In the genomic region with DNA sequence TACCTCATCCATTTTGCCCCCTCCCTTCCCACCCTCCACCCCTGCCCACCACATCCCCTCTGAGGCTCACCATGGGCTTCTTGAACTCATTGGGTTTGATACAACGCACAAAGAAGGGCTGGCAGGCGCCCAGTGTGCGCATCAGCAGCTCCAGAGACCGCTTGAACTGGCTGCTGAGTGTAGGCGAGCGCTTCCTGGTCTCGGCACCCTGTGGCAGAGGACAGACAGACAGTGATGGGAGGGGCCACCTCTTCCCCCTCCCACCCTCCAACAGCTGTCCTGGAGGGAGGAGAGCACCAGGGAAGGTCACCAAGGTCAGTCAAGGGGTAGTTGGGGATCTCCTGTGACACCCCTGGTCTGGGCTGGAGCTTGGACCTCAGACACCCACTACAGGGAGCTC, we compare ENCODE assay signal across 10 mouse cellular contexts. TPM values are rescaled to one million over a fixed set of nuclear protein-coding genes. Genes with fewer than 3 reads are reported as not detected.
DNase-seq lines count a peak whose midpoint lies in the region; ATAC-seq and TF ChIP-seq lines count a peak whose summit lies in the region.
"Had no signal": no experiment of that assay in that cellular context is flagged by ENCODE, and none has a peak within 500 bp of the region (broad histone marks: within the 10 kb centered on the region; RNA-seq: fewer than 3 reads in every experiment).

No protein-coding gene starts in this region.

- no peak for TF ChIP-seq CTCF in stomach, postnatal 0 days (IDR thresholded peaks at IDR 0.05; ENCODE audit: low read depth)

- no peaks in the 10 kb centered on the region for H3K36me3 ChIP-seq in lung, embryonic 15.5 days
- H3K36me3 ChIP-seq in stomach, postnatal 0 days (ENCODE audit: control insufficient read depth, insufficient read depth, low read length) = no peaks in the 10 kb centered on the region
- H3K36me3 ChIP-seq in intestine, embryonic 16.5 days (ENCODE audit: control insufficient read depth, insufficient read depth, low read length) = no peaks in the 10 kb centered on the region
- H3K36me3 ChIP-seq in midbrain, embryonic 15.5 days (replicated peaks) = no peaks in the 10 kb centered on the region
- H3K36me3 ChIP-seq: embryonic facial prominence, embryonic 15.5 days had no signal

- no peaks in the 10 kb centered on the region for H3K9me3 ChIP-seq in lung, embryonic 15.5 days
- no peaks in the 10 kb centered on the region for H3K9me3 ChIP-seq in stomach, postnatal 0 days (ENCODE audit: control insufficient read depth, low read length)
- no peaks in the 10 kb centered on the region for H3K9me3 ChIP-seq in intestine, embryonic 16.5 days (ENCODE audit: control insufficient read depth, low read length)
- H3K9me3 ChIP-seq in midbrain, embryonic 15.5 days = no peaks in the 10 kb centered on the region
- H3K9me3 ChIP-seq: embryonic facial prominence, embryonic 15.5 days had no signal

- no peak overlapping the region for H3K4me3 ChIP-seq in lung, embryonic 15.5 days
- no peak overlapping the region for H3K4me3 ChIP-seq in stomach, postnatal 0 days (ENCODE audit: low read depth, low read length)
- no peak overlapping the region for H3K4me3 ChIP-seq in intestine, embryonic 16.5 days (ENCODE audit: low read length)
- H3K4me3 ChIP-seq in midbrain, embryonic 15.5 days = no peak overlapping the region
- H3K4me3 ChIP-seq: embryonic facial prominence, embryonic 15.5 days had no signal

- 46% methylated on average over 7 of the region's 7 CpGs for WGBS in lung, embryonic 15.5 days
- 59% methylated on average over 7 of the region's 7 CpGs for WGBS in stomach, postnatal 0 days
- 72% methylated on average over 7 of the region's 7 CpGs for WGBS in intestine, embryonic 16.5 days
- WGBS in midbrain, embryonic 15.5 days = 78% methylated on average over 7 of the region's 7 CpGs

- ATAC-seq in lung, embryonic 15.5 days (ENCODE audit: borderline replicate concordance, extremely low read depth, low FRiP score, low TSS enrichment) = no peak
- no peak for ATAC-seq in stomach, postnatal 0 days (ENCODE audit: low FRiP score, low TSS enrichment)
- no peak for ATAC-seq in intestine, embryonic 16.5 days
- ATAC-seq in midbrain, embryonic 15.5 days (replicated peaks) = no peak

- no peaks in the 10 kb centered on the region for H3K27me3 ChIP-seq in lung, embryonic 15.5 days
- no peaks in the 10 kb centered on the region for H3K27me3 ChIP-seq in stomach, postnatal 0 days (ENCODE audit: control insufficient read depth, insufficient read depth, low read length)
- H3K27me3 ChIP-seq in intestine, embryonic 16.5 days (replicated peaks; ENCODE audit: control insufficient read depth, insufficient read depth, low read length) = no peaks in the 10 kb centered on the region
- H3K27me3 ChIP-seq in midbrain, embryonic 15.5 days (replicated peaks) = no peaks in the 10 kb centered on the region
- H3K27me3 ChIP-seq: embryonic facial prominence, embryonic 15.5 days had no signal

- peak overlapping the region; percentile 18; the same call in 1 of the 2 replicates for H3K4me2 ChIP-seq in lung, embryonic 15.5 days
- no peak overlapping the region for H3K4me2 ChIP-seq in stomach, postnatal 0 days (replicated peaks; ENCODE audit: low read depth)
- H3K4me2 ChIP-seq in intestine, embryonic 16.5 days (ENCODE audit: low read depth, low read length) = no peak overlapping the region
- H3K4me2 ChIP-seq in midbrain, embryonic 15.5 days = no peak overlapping the region
- H3K4me2 ChIP-seq: embryonic facial prominence, embryonic 15.5 days had no signal

- H3K27ac ChIP-seq in lung, embryonic 15.5 days = peak overlapping the region; percentile 60; the same call in 1 of the 2 replicates
- 0 out of 2 replicates have a peak overlapping the region, but pooled peaks have one; percentile 13 for H3K27ac ChIP-seq in stomach, postnatal 0 days (replicated peaks)
- no peak overlapping the region for H3K27ac ChIP-seq in intestine, embryonic 16.5 days (ENCODE audit: low read length)
- no peak overlapping the region for H3K27ac ChIP-seq in midbrain, embryonic 15.5 days
- H3K27ac ChIP-seq: embryonic facial prominence, embryonic 15.5 days had no signal

- DNase-seq in heart, adult 18-20 months = peak; percentile 28 to 56
- no peak for DNase-seq in heart, adult 8-10 months (ENCODE audit: low spot score)
- peak; percentile 31 for DNase-seq in thymus, postnatal 4 days
- no peak for DNase-seq in thymus, adult 18-20 months
- DNase-seq in stomach, postnatal 0 days (ENCODE audit: low spot score) = no peak
- DNase-seq: gastrocnemius, postnatal 10 days had no signal

- TF ChIP-seq EP300 in stomach, postnatal 0 days (optimal IDR thresholded peaks at IDR 0.05) = no peak

- H3K4me1 ChIP-seq in lung, embryonic 15.5 days = peaks cover 35% of the 10 kb centered on the region
- H3K4me1 ChIP-seq in stomach, postnatal 0 days (replicated peaks; ENCODE audit: control insufficient read depth, insufficient read depth) = no peaks in the 10 kb centered on the region
- H3K4me1 ChIP-seq in intestine, embryonic 16.5 days (ENCODE audit: control insufficient read depth, insufficient read depth, low read length) = peaks cover 9% of the 10 kb centered on the region
- peaks cover 5% of the 10 kb centered on the region for H3K4me1 ChIP-seq in midbrain, embryonic 15.5 days

- no peak overlapping the region for H3K9ac ChIP-seq in lung, embryonic 15.5 days
- no peak overlapping the region for H3K9ac ChIP-seq in stomach, postnatal 0 days (ENCODE audit: low read length)
- H3K9ac ChIP-seq in intestine, embryonic 16.5 days (ENCODE audit: low read depth, low read length) = no peak overlapping the region
- no peak overlapping the region for H3K9ac ChIP-seq in midbrain, embryonic 15.5 days
- H3K9ac ChIP-seq: embryonic facial prominence, embryonic 15.5 days had no signal

RNA-seq across cellular contexts. Expression of gene Myo7a, which starts 34.0 kb away (rescaled TPM):
- 1 to 10 TPM; 3.9 to 5.2 TPM for total RNA-seq in heart, adult 18-20 months (2021)
- total RNA-seq in heart, adult 8-10 months (2022) = 1 to 10 TPM; 3.6 to 4.7 (median 4.3) TPM
- 11.6 and 12.9 TPM in 2 replicates for polyA plus RNA-seq in lung, embryonic 15.5 days (2015; fragmentation: Nextera tagmentation; extraction: Ambion mirVana)
- 2.1 and 2.4 TPM in 2 replicates for polyA plus RNA-seq in stomach, postnatal 0 days (2015; fragmentation: Nextera tagmentation; extraction: Ambion mirVana)
- polyA plus RNA-seq in intestine, embryonic 16.5 days (2015; fragmentation: Nextera tagmentation; extraction: Ambion mirVana) = 24.0 and 35.6 TPM in 2 replicates
- polyA plus RNA-seq in midbrain, embryonic 15.5 days (2015; fragmentation: Nextera tagmentation; extraction: Ambion mirVana) = 20.6 and 23.8 TPM in 2 replicates

RNA-seq across cellular contexts. Expression of gene Omp, which starts 60.0 kb away (rescaled TPM):
- not detected for total RNA-seq in heart, adult 18-20 months (2021)
- under 1 TPM in 3 of 4 experiments, not detected in 1; 0.16 to 0.24 (median 0.20) TPM for total RNA-seq in heart, adult 8-10 months (2022)
- polyA plus RNA-seq in lung, embryonic 15.5 days (2015; fragmentation: Nextera tagmentation; extraction: Ambion mirVana) = 0.19 and 0.20 TPM in 2 replicates
- polyA plus RNA-seq in stomach, postnatal 0 days (2015; fragmentation: Nextera tagmentation; extraction: Ambion mirVana) = 0.57 and 0.65 TPM in 2 replicates
- polyA plus RNA-seq in intestine, embryonic 16.5 days (2015; fragmentation: Nextera tagmentation; extraction: Ambion mirVana) = 0.37 TPM in 2 replicates
- polyA plus RNA-seq in midbrain, embryonic 15.5 days (2015; fragmentation: Nextera tagmentation; extraction: Ambion mirVana) = 0.33 and 0.37 TPM in 2 replicates

Comparison
In these comparisons a context has a peak if more than half of its experiments do, and no peak if none do; other contexts are left out.
1. DNase-seq: peak in heart, adult 18-20 months (2 of 2) and thymus, postnatal 4 days (single experiment); none in heart, adult 8-10 months (single experiment), thymus, adult 18-20 months (0 of 2) and stomach, postnatal 0 days (single experiment).
2. H3K27ac ChIP-seq: peak in lung, embryonic 15.5 days (single experiment) and stomach, postnatal 0 days (single experiment); none in intestine, embryonic 16.5 days (single experiment) and midbrain, embryonic 15.5 days (single experiment).